Mouse (Mus musculus): ENCODE measurements at regions not wholly inside any gene's neighbourhood (a gene's known extent, or its start where the extent isn't known, plus 50 kb on each side); places are given as distances from the start of the nearest gene placed in this dataset.
"Not testable (repeated sequence)": the region's sequence is repeated elsewhere in the genome, so short reads cannot be mapped to it uniquely, and the experiment has no call there.

DNA sequence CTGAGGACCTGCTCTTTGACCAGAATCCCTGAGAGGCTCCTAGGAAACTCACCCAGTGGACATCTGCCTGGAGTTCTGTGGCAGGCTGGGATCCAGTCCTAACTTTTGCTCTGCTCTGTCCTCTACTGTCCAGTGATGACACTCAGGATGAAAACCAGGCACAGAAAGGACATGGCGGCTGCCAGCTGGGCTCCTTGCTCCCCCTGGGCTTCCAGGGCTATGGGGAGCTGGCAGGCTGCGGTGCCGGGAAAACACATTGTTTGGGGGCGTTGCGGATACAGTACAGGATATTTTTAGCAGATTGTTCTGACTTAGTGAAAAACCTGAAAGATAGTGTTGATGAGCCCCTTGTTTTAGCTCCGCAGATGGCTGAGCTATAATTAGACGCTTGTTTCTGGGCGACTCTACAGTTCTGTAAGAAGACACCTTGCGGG, 94.2 kb upstream of the Klf13 start:
- DNase-seq (ENCODE audit: low spot score in 2 of 2), result no peak

DNA sequence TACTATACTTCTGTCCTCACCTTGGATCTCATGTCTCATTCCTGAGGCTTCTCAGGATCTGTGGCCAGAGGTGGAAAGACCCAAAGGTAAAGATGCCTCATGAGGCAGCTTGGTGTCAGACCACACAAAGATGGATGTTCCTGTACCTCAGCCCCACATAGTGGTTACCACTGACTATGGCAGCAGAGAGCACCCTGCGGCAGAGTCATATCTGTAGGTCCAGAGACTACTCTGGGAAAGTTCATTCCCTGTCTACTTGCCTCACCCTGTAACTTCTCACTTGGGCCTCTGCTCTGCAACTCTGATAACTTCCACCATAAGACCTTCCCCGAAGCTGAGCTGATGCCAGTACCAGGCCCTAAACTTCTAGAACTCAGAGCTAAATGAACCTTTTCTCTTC, 91.9 kb upstream of the Klf13 start:
- no peak for DNase-seq (ENCODE audit: low spot score in 2 of 2)

DNA sequence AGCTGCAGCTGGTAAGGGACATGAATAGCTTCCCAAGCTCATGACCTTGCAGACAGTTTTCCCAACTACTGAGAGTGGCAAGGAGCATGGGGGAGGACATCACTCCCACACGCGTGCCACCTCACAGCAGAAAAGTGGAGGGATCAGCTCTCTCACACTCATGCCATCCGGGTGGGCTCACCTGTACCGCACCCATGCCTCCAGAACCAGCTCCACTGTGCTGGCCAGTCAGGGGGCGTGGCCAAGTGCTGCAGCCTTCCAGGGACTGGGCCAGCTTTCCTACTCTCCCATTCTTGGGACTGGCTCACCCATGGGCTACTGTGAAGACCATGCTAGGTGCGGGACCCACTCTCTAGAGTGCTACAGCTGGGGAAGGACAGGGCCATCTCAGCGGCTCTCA, 88.4 kb upstream of the Klf13 start:
- no peak for DNase-seq (ENCODE audit: low spot score in 2 of 2)

DNA sequence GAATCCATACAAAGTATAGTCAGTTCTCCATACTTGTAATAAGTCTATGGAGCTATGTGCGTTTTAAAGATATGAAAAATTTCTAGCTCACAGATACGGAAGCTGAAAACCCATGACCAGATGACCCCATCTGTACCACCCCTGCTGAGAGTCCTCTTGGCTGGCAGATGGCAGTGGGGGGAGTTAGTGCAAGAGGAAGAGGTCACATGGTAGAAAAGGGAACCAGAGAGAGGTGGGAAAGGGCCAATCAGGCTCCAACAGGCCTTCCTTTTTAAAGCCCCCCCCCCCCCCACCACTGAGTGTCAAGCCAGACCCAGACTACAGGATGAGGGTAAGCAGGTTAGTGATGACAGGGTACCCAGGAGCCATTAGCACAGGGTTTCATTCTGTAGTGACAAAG, 86.4 kb upstream of the Klf13 start:
- peak; percentile 43 to 51 for DNase-seq (ENCODE audit: low spot score in 2 of 2)

DNA sequence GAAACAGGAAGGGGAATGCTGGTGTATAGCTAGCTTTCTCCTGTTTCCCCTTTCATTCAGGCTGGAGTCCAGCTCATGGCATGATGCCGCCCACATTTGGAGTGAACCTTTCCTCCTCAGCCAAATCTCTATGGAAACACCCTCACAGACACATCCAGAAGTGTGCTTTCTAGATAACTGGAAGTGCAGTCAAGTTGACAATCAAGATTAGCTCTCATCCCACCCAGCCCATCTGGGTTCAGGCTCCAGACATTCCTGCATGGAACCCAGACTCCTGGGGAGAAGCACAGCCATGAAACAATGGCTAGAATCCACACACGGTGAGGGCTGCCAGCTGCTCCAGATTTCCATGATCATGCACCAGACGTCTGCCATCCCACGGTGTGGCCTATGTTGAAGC, 85.5 kb upstream of the Klf13 start:
- no peak for DNase-seq (ENCODE audit: low spot score in 2 of 2)

DNA sequence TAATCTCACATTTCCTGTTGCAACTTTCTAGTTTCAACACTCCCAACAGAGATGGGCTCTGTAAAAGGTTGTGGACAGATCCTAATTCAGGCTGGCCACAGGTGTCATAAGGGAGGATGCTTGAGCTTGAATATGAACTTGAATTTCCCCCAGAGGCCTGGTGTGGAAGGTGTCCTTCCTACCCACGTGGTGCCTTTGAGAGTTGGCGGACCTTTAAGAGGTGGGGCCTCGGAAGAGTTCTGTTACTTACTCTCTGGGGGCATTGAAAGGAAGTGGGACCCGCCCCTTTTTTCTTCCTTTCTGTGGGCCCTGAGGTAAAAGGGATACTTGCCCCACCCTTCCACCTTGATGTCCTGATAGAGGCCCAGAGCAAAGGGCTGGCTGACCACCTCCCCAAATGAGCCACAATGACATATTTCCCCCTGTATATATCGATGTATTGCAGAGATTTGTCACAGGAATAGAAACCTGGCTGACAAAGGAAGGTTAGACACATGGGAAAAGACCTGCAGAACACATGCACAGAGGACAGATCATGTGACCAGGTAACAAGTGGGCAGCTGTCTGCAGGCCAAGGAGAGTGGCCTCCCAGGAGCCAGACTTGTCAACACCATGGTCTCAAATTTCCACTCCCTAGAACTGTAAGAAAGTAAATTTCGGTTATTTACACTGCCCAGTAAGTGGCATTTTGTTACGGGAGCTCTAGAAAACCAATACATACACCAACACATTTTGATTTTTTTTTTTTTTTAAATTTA, 84.2 kb upstream of the Klf13 start:
- peak; percentile 81 to 86 for DNase-seq (ENCODE audit: low spot score in 2 of 2)

DNA sequence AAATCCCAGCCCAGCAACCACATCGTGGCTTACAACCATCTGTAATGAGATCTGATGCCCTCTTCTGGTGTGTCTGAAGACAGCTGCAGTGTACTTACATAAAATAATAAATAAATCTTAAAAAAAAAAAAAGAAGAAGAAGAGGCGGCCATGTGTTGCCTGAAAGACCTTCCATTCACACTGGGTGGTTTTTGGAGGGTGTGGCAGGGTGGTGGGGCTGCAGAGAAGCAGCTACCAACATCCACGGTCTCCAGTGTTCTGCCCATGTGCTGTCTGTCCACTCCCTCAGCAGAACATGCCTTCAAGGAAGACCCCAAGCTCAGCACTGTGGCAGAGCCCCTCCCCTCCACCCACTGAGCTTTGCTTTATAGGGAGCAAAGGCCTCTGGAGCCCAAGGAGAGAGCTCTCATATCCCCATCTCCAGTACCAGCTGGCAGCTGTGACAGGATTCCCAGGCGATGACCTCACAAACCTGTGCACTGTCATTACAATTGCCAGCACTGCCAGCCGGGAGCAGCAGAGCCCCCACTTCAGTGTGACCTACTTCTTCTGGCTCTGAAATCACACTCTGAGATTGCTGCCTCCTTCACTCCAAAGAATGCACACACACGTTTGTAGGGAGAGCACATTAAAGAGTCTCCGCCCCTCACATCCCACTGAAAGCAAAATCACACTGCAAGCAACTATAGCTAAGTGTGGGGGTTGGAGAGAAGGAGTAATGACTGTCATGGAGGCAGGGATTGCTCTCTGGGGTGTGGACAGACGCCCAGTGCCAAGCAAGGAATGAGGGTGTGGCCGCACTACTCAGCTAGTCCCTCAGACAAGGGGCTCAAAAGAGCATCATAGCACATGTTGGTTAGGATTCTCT, 82.8 kb upstream of the Klf13 start:
- peak; percentile 60 to 71 for DNase-seq (ENCODE audit: low spot score in 2 of 2)

DNA sequence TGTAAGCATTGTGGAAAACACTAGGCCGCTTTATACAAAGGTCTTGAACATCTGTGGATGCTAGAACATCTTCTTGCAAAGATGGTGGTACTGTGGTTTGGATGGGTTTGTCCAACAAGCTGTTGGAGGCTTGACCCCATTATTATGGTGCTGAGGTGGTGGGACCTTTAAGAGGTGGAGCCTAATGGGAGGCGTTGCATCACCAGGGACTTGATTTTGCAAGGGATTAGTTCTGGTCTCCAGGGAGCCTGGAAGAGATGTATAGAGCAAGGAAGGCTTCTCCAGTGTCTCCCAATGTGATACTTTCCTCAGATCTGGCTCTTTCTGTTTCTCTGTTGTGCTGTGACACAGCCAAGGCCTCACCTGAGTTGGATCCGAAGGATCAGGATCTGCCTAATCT, 79.4 kb upstream of the Klf13 start:
- DNase-seq (ENCODE audit: low spot score in 2 of 2), result no peak

DNA sequence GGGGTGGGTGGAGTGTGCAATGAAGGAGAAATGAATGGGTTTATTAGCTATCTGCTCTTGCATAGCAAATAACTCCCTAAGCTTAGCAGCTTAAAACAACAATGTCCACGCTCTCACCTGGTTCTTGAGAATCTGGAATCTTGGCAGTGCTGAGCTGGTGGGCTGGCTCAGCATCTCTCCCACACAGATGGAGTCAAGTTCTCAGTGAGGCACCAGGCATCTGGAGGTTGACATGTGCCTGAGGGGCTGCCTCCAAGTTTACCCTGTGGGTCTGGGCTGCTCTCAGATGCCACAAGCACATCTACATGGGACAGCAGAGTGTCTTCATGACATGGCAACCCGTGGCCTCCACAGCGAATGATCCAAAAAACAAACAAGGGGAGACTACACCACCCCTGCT, 78.2 kb upstream of the Klf13 start:
- DNase-seq (ENCODE audit: low spot score in 2 of 2), result no peak

DNA sequence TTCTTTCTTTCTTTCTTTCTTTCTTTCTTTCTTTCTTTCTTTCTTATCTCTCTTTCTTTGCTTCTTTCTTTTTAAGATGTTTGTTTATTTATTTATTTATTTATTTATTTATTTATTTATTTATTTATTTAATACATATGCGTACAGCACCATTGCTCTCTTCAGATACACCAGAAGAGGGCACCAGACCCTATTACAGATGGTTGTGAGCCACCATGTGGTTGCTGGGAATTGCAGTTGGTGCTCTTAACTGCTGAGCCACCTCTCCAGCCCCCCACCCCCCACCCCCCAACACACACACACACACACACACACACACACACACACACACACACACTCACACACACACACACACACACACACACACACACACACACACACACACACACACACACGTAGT, 76.4 kb upstream of the Klf13 start:
- DNase-seq (ENCODE audit: low spot score in 2 of 2), result not testable (repeated sequence)

DNA sequence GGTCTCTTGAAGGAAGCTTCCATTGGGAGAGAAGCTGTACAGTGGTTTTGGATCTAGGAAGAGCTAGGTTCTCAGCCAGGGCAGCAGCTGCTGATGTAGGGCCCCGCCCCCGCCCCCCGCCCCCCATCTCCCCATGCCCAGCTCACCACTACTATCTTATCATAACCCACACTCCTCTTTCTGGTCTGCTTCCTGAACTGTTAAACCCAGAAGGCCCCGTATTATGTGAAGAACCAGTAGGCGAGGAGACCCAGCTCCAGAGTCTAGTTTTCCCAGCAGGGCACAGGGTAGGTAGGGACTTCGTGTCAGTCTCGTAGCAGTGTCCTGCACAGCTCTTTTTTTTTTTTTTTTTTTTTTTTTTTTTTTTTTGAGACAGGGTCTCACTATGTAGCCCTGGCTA, 75.5 kb upstream of the Klf13 start:
- peak in 1 of 2 experiments; percentile 31 for DNase-seq (ENCODE audit: low spot score in 2 of 2)

DNA sequence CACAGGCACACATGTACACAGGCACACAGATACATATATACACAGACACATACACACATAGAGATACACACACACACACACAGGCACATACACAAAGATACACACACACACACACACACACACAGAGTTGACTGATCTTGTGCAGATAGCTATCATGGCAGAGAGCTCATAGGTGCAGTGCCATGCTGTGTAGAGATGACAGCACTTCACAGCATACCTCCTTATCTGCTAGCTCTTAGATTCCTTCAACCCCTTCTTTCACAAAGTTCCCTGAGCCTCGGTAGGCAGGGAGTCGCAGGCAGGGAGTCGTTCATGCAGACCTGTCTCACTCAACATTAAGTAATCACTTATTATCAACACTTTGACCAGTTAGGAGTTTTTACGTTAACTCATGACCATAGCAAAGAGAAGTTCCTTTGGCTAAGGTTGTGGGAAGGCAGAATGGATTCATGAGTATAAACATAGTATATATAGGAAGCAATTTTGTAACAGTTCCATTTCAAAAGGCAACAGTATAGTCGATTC, 74.4 kb upstream of the Klf13 start:
- DNase-seq (ENCODE audit: low spot score in 2 of 2), result peak in 1 of 2 experiments; percentile 3

DNA sequence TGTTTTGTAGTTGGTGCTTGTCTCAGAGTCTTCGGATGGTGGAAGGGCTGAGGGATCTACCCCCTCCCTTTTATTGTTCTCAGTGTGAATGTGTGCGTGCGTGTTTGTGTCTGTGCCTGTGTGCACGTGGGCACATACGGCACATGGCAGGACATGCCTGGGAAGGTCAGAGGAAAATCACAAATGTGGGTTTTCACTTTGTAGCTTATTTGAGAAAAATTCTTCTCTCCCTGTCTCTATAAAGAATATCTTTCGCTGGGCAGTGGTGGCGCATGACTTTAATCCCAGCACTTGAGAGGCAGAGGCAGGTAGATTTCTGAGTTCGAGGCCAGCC, 73.5 kb upstream of the Klf13 start:
- no peak for DNase-seq (ENCODE audit: low spot score in 2 of 2)

DNA sequence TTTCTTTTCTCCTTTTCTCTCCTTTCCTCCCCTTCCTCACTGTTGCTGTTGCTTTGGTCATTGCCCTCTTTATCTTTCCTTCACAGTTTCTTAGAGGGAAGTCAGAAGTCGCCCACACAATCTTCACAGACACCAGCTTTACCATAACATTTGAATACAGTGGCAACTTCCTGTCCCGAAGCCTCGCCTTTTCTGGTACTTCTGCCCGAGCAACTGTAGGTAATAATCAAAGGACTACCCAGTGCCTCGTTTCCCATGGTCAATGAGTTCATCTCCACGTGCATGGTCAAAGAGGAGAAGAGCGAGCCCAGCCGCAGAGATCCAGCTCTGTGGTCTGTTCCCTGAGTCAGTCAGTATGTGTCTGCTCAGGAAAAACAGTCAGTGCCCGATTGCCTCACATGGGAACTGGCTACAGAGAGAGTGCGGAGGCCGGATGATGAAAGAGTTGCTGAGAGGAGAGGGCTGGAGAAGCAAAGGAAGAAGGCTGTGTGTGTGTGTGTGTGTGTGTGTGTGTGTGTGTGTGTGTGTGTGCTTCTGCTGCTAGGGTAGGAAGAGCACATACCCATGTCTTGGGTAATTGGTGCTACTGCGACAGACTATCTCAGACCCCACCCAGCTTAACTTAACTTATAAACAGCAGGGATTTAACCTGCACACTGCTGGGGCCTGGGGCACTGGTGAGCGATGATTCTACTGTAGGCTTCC, 73.0 kb upstream of the Klf13 start:
- peak; percentile 84 to 89 for DNase-seq (ENCODE audit: low spot score in 2 of 2)

DNA sequence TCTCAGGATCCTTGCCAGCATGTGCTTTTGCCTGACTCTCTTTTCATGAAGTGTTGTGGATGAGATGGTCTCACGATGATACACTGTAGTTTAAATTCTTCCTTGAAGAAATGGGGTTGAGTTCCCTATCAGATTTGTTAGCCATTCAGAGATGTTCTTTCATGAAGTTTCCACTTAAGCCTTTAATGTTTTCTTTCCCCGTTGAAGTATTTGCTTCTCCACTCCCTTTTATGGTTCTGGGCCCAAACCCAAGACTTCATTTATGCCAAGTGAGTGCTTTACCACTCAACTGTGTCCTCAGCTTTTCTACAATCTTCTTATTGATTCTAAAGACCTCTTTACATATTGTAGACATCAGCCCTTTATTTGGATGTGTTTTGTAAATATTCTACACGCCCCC, 71.9 kb upstream of the Klf13 start:
- no peak for DNase-seq (ENCODE audit: low spot score in 2 of 2)

DNA sequence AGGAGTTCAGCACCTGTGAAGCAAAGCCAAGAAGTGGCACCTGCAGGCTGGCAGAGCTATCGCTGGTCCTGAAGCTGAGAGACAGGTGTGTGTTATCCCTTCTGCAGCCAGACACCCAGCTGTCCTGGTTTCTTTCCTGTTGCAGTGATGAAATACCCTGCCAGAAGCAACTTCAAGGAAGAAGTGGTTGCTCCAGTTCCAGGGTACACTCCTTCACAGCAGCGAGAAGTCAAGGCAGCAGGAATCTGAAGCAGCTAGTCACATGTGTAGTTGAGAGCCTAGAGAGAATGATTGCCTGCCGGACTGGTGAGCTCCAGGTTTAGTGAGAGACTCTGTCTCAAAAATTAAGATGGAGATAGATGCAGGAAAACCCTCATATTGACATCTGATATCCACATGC, 69.1 kb upstream of the Klf13 start:
- no peak for DNase-seq (ENCODE audit: low spot score in 2 of 2)

DNA sequence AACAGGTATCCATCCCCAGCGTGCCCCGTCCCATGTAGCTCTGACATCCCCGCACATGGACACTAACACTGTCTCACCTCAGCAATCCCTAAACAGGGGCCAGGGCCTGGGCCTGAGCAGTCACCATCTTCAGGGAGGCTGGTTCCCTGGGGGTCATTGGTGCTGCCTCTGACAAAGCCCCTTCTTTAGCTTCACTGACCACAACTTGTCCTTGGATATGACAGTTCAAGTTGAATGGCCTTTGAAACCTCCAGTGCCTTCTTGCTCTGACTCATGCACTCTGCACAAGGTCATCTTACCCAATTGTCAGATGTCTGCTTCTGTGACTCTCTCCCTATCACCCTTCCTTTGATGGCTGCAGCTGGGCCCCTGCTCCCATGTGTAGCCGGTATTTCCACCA, 68.2 kb upstream of the Klf13 start:
- DNase-seq (ENCODE audit: low spot score in 2 of 2), result no peak

DNA sequence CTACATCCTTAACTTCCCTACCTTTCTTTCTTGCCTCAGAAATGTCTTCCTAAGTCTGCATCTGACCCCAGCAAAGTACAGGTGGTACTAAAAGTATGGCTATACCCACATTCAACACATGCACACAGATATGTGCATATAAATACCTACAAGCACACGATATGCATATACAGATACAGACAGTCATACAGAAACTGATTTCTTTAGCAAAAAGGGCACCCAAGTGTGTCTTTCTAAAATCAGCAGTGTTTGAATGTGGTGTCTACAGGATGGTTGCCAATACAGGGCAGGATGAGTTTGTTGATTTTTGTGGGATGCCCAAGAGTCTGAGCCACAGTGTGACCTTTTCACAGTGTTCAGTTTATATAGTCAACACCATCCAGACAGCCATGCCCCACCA, 67.0 kb upstream of the Klf13 start:
- no peak for DNase-seq (ENCODE audit: low spot score in 2 of 2)

DNA sequence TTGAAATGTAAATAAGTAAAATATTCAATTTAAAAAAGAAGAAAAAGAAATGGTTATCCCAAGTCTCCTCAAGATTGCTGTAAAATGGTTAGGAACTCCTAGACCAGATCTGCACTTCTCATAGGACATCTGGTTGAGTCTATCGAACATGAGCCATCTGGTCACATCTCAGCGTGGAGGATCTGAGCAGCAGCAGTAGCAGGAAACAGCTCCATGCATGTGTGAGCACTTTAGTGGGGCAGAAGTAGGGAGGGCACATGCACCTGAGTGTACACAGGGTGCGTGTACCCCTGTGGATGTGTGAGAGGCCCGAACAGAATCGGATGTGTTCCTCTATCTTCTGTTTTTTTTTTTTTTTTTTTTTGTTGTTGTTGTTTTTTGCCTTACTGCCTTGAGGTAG, 65.2 kb upstream of the Klf13 start:
- DNase-seq (ENCODE audit: low spot score in 2 of 2), result peak; percentile 84 to 86

DNA sequence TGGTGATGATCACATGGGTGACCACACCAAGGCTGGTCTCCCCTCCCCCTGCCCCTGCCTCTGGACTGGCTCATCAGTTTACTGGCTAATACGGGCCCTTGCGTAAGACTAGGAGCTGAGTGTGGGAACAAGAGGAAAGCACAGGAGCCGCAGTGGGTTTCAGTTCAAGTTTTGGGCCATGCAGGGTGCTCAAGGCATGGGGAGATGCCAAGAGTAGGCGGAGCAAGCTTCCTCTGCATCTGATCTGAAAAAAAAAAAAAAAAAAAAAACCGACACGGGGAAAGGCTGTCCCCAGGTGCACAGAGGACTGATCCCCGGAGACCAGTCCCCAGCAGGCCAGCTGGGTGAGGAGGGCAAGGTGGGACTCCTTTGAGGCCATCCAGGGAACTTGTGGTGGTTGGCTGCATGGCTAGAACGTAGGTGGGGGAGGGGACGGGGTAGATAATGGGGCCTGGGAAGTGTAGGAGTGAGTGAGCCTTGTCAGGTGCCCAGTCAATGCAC, 62.9 kb upstream of the Klf13 start:
- DNase-seq (ENCODE audit: low spot score in 2 of 2), result peak; percentile 80 to 84

DNA sequence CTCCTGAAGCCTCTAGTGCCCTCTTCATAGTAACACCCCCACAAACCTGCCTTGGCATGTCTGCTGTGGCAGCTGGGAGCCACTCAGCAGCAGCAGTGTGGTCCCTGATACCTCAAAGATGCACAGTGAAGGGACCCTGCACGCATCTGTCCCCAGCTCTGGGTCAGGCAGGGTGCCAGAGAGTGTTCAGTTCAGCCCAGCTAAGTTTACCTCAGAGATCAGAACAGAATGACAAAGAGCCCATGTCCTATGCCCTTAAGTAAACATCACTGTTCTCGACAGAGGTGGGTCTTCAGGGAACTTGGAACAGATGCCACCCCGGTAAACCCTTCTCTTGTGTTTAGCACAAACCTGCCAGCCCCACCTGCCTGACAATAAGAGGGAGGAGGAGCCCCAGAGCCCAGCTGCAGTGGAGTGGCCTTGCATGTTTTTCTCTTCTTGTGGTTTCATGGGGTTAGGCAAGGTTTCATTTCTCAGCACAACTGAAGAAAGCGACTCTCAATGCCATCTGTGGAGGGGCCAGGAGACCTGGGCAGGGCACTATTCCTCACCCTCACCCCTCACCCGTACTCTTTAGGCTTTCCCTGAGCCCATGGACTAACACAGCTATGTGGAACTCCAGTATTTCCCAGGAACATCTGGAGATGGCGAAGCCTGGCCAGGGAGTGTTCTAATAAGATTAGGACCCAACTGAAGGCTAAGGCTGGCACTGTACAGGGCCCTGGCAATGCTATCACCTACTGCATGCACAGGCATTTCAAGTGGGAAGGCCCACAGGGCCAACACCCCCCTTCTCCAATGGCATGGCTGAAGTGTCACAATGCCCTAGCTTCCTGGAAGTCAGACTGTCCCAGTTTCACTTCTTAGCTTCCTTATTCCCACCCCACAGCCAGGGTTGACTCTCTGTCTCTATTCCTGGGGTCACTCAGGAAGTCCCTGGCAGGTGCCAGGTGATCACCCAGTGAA, 60.6 kb upstream of the Klf13 start:
- DNase-seq (ENCODE audit: low spot score in 2 of 2), result peak; percentile 89 to 91

All from spleen, postnatal 36 days (tissue).